Mouse (Mus musculus) cortical plate, adult 2 months (tissue): ENCODE results near the gene Cx3cr1.

ENCODE experiments used
- CTCF ChIP-seq: fragments of 200-500 bp; IDR thresholded peaks from 2 replicates; pipeline ENCODE4 v1.5.1; 2011; ENCODE audit warnings: mild to moderate bottlenecking, control low read depth, low read length; ENCODE audit not compliant: insufficient read depth; ENCODE audit errors: extremely low read depth
- POLR2A ChIP-seq: fragments of 200-500 bp; IDR thresholded peaks from 2 replicates; pipeline ENCODE4 v1.6.1; 2011; ENCODE audit warnings: mild to moderate bottlenecking, low read length, control low read depth; ENCODE audit not compliant: insufficient read depth; ENCODE audit errors: extremely low read depth

GRCm38 (mm10) chr9:120078241-120078640 is 8.6 kb upstream of the Cx3cr1 start:
- TF ChIP-seq CTCF (no peak), POLR2A (no peak)
